ENCODE assay signal across 16 mouse cellular contexts in the genomic region with DNA sequence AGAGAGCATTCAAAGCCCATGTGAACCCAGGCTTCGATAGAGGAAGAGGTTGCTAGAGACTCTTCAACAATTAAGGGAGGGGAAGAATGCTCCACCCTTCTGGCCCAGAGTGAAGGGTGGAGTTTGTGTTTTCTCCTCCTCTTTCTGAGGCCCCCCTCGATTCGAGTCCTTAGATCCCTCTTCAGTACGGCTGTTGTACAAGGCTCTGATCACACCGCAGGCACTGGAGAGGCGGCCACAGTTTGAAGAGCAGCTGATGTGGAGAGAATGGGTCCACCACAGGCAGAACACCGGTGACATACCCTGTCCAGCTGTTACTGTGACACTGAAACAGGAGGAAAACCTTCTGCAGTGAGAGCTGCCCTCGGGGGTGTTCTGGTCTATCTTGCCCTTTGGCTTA.
"Had no signal": no experiment of that assay in that cellular context is flagged by ENCODE, and none has a peak within 500 bp of the region (broad histone marks: within the 10 kb centered on the region; RNA-seq: fewer than 3 reads in every experiment).

No protein-coding gene starts in this region.

- H3K4me1 ChIP-seq: lung, embryonic 15.5 days; midbrain, embryonic 12.5 days; neural tube, embryonic 13.5 days had no signal

- H3K27ac ChIP-seq: kidney, postnatal 0 days; limb, embryonic 15.5 days; liver, embryonic 12.5 days; lung, embryonic 15.5 days; midbrain, embryonic 12.5 days; neural tube, embryonic 13.5 days had no signal

- H3K36me3 ChIP-seq: liver, embryonic 12.5 days; lung, embryonic 15.5 days; midbrain, embryonic 12.5 days had no signal

- H3K4me2 ChIP-seq: limb, embryonic 15.5 days; liver, embryonic 12.5 days; lung, embryonic 15.5 days; midbrain, embryonic 12.5 days; neural tube, embryonic 13.5 days had no signal

- ATAC-seq: liver, embryonic 12.5 days; midbrain, embryonic 16.5 days had no signal

- H3K27me3 ChIP-seq: limb, embryonic 15.5 days; liver, embryonic 12.5 days; lung, embryonic 15.5 days; midbrain, embryonic 12.5 days; neural tube, embryonic 13.5 days had no signal

- H3K9ac ChIP-seq: limb, embryonic 15.5 days; liver, embryonic 12.5 days; lung, embryonic 15.5 days; midbrain, embryonic 12.5 days; neural tube, embryonic 13.5 days had no signal

- DNase-seq: kidney, adult 11 months; kidney, adult 9 months; kidney, postnatal 36 days; layer of hippocampus, adult 9-11 months; left cerebral cortex, postnatal 4 days; lung, postnatal 14 days; retina, postnatal 1 day; right cerebral cortex, postnatal 4 days; spleen, adult 18-20 months had no signal

- H3K4me3 ChIP-seq: limb, embryonic 15.5 days; liver, embryonic 12.5 days; lung, embryonic 15.5 days; midbrain, embryonic 12.5 days; neural tube, embryonic 13.5 days had no signal

- H3K9me3 ChIP-seq: limb, embryonic 15.5 days; liver, embryonic 12.5 days; lung, embryonic 15.5 days; midbrain, embryonic 12.5 days; neural tube, embryonic 13.5 days had no signal
